Mouse (Mus musculus) embryo, embryonic 9.5 days (tissue): Measurements from ENCODE around the gene Snrpa.
"Not testable (repeated sequence)": the region's sequence is repeated elsewhere in the genome, so short reads cannot be mapped to it uniquely, and the experiment has no call there.

Experiments
- DNase-seq: peaks from one replicate; pipeline ENCODE4 v3.0.0-alpha.2; 2017; ENCODE audit errors: extremely low spot score

Snrpa gene

GRCm38 (mm10) chr7:27195681-27196611 lies at the start of gene Snrpa, which contains the start of gene BC024978:
Gene Snrpa (minus strand): TSS chr7:27196271.
Gene BC024978 (plus strand): TSS chr7:27195781.
- DNase-seq, result peak; percentile 92

- DNase-seq, result not testable (repeated sequence)
These were observed 48.0 kb upstream of the Snrpa start for GRCm38 (mm10) chr7:27244088-27244487.

- no peak for DNase-seq
These were observed 47.1 kb upstream of the Snrpa start for GRCm38 (mm10) chr7:27243211-27243610.

GRCm38 (mm10) chr7:27238568-27238967 lies 42.5 kb upstream of the Snrpa start:
- no peak for DNase-seq

- DNase-seq, result no peak
These were observed 41.5 kb upstream of the Snrpa start for GRCm38 (mm10) chr7:27237527-27237926.

GRCm38 (mm10) chr7:27235726-27236125 lies 39.7 kb upstream of the Snrpa start:
- no peak for DNase-seq

GRCm38 (mm10) chr7:27233300-27233699 lies 37.2 kb upstream of the Snrpa start:
- DNase-seq, result no peak

- peak; percentile 96 for DNase-seq
These were observed 36.8 kb upstream of the Snrpa start, which contains the start of gene Coq8b for GRCm38 (mm10) chr7:27232781-27233281. Gene Coq8b (plus strand): TSS chr7:27233023.

GRCm38 (mm10) chr7:27231693-27232331 lies 35.7 kb upstream of the Snrpa start:
- DNase-seq, result no peak

- no peak for DNase-seq
These were observed 34.7 kb upstream of the Snrpa start for GRCm38 (mm10) chr7:27230781-27231180.

GRCm38 (mm10) chr7:27228865-27229264 lies 32.8 kb upstream of the Snrpa start:
- no peak for DNase-seq

GRCm38 (mm10) chr7:27228281-27228821 lies 32.3 kb upstream of the Snrpa start, which contains the start of gene Itpkc:
Gene Itpkc (minus strand): TSS chr7:27228661.
- peak; percentile 95 for DNase-seq

- DNase-seq, result no peak
These were observed 31.6 kb upstream of the Snrpa start for GRCm38 (mm10) chr7:27227676-27228075.

GRCm38 (mm10) chr7:27227276-27227675 lies 31.2 kb upstream of the Snrpa start:
- DNase-seq, result no peak

GRCm38 (mm10) chr7:27224877-27225575 lies 29.0 kb upstream of the Snrpa start:
- no peak for DNase-seq

GRCm38 (mm10) chr7:27222538-27222937 lies 26.5 kb upstream of the Snrpa start:
- no peak for DNase-seq

- no peak for DNase-seq
These were observed 25.9 kb upstream of the Snrpa start for GRCm38 (mm10) chr7:27221939-27222338.

GRCm38 (mm10) chr7:27219937-27220336 lies 23.9 kb upstream of the Snrpa start:
- DNase-seq, result no peak

- DNase-seq, result no peak
These were observed 22.5 kb upstream of the Snrpa start for GRCm38 (mm10) chr7:27218586-27218985.

GRCm38 (mm10) chr7:27212626-27213025 lies 16.6 kb upstream of the Snrpa start:
- DNase-seq, result no peak

- DNase-seq, result no peak
These were observed 7.8 kb upstream of the Snrpa start for GRCm38 (mm10) chr7:27203730-27204449.
